Mouse (Mus musculus): ENCODE data around the gene Tph2. TPM values are rescaled to one million over a fixed set of nuclear protein-coding genes. Genes with fewer than 3 reads are reported as not detected.

Gene Tph2
- polyA plus RNA-seq, 1 experiment, result not detected

DNA sequence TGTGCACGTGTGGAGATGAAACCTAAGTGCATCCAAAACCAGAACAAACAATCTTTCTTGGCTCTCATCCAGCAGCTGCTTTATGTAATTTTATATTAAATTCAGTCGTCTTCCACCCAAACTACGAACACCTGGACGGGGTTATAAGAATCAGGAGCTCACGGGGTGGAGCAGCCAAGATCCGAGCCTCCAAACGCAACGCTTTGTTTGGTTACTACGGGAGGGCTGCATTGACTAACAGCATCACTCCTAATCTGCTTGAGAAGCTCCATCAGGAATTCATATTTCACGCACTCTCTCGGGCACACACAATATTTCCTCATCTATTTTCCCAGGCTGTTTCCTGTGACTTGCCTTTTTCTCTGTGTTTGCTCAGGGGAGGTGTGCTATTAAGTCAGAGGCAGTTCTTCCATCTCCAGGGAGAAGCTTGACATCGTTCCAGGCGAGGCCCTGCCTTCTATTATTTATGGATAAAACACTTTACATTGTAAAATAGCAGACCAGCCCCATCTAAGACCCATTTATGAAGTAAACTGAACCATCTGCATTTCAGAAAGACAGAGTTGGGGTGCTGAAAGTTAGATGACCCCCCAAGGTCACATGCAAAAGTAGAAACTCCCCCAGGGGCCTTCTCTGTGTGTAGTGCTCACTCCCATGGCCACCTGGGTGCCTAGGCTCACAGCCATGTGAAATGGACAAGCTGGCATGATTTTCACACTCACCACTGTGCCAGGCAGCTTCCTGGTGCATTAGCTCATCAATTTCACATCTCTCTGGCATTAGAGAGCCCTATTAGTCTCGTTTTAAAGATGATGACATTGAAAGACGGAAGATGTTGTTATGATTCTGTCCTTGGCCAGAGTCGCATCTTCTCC lies 76.9 kb downstream of the Tph2 start:
- Histone ChIP-seq H3K4me3 (replicated peaks) (no peak overlapping the region), H3K9me3 (ENCODE audit: control insufficient read depth, low read length) (peaks cover 13% of the 10 kb centered on the region), H3K4me1 (ENCODE audit: control insufficient read depth) (no peaks in the 10 kb centered on the region), H3K27me3 (ENCODE audit: control insufficient read depth) (no peaks in the 10 kb centered on the region), H3K36me3 (ENCODE audit: control insufficient read depth) (no peaks in the 10 kb centered on the region)
- TF ChIP-seq GATA1 (IDR thresholded peaks at IDR 0.05; ENCODE audit: low read length), result no peak
- TF ChIP-seq TAL1 (IDR thresholded peaks at IDR 0.05; ENCODE audit: low read length), result no peak

GRCm38 (mm10) chr10:115104175-115104574 lies 80.6 kb downstream of the Tph2 start:
- H3K27me3 ChIP-seq (ENCODE audit: control insufficient read depth), result no peaks in the 10 kb centered on the region
- no peak for TF ChIP-seq TAL1 (IDR thresholded peaks at IDR 0.05; ENCODE audit: low read length)
- TF ChIP-seq GATA1 (IDR thresholded peaks at IDR 0.05; ENCODE audit: low read length), result no peak

GRCm38 (mm10) chr10:115099890-115100580 lies 84.8 kb downstream of the Tph2 start:
- TF ChIP-seq GATA1 (IDR thresholded peaks at IDR 0.05; ENCODE audit: low read length) (no peak), TAL1 (IDR thresholded peaks at IDR 0.05; ENCODE audit: low read length) (no peak)
- no peaks in the 10 kb centered on the region for H3K4me1 ChIP-seq (ENCODE audit: control insufficient read depth)
- H3K9me3 ChIP-seq (ENCODE audit: control insufficient read depth, low read length), result peaks cover 8% of the 10 kb centered on the region; the same call in 1 of the 2 replicates
- H3K36me3 ChIP-seq (ENCODE audit: control insufficient read depth), result no peaks in the 10 kb centered on the region
- H3K4me3 ChIP-seq (replicated peaks), result no peak overlapping the region
- no peaks in the 10 kb centered on the region for H3K27me3 ChIP-seq (ENCODE audit: control insufficient read depth)

More at GRCm38 (mm10) chr10:115104175-115104574, 80.6 kb downstream of the Tph2 start:
- Histone ChIP-seq H3K4me3 (replicated peaks) (no peak overlapping the region), H3K9me3 (ENCODE audit: control insufficient read depth, low read length) (peaks cover 13% of the 10 kb centered on the region; the same call in 1 of the 2 replicates), H3K4me1 (ENCODE audit: control insufficient read depth) (no peaks in the 10 kb centered on the region), H3K36me3 (ENCODE audit: control insufficient read depth) (no peaks in the 10 kb centered on the region)

GRCm38 (mm10) chr10:115097163-115097562 lies 87.7 kb downstream of the Tph2 start:
- H3K27me3 ChIP-seq (ENCODE audit: control insufficient read depth), result no peaks in the 10 kb centered on the region

GRCm38 (mm10) chr10:115096191-115096590 lies 88.6 kb downstream of the Tph2 start:
- peaks cover 3% of the 10 kb centered on the region; the same call in 1 of the 2 replicates for H3K9me3 ChIP-seq (ENCODE audit: control insufficient read depth, low read length)
- no peak for TF ChIP-seq TAL1 (IDR thresholded peaks at IDR 0.05; ENCODE audit: low read length)
- no peak for TF ChIP-seq GATA1 (IDR thresholded peaks at IDR 0.05; ENCODE audit: low read length)
- no peaks in the 10 kb centered on the region for H3K27me3 ChIP-seq (ENCODE audit: control insufficient read depth)
- no peaks in the 10 kb centered on the region for H3K36me3 ChIP-seq (ENCODE audit: control insufficient read depth)
- H3K4me3 ChIP-seq (replicated peaks), result no peak overlapping the region
- H3K4me1 ChIP-seq (ENCODE audit: control insufficient read depth), result no peaks in the 10 kb centered on the region

More at GRCm38 (mm10) chr10:115097163-115097562, 87.7 kb downstream of the Tph2 start:
- H3K36me3 ChIP-seq (ENCODE audit: control insufficient read depth), result no peaks in the 10 kb centered on the region
- peaks cover 3% of the 10 kb centered on the region; the same call in 1 of the 2 replicates for H3K9me3 ChIP-seq (ENCODE audit: control insufficient read depth, low read length)
- H3K4me1 ChIP-seq (ENCODE audit: control insufficient read depth), result no peaks in the 10 kb centered on the region
- TF ChIP-seq GATA1 (IDR thresholded peaks at IDR 0.05; ENCODE audit: low read length), result no peak
- no peak for TF ChIP-seq TAL1 (IDR thresholded peaks at IDR 0.05; ENCODE audit: low read length)
- no peak overlapping the region for H3K4me3 ChIP-seq (replicated peaks)

GRCm38 (mm10) chr10:115078232-115078631 lies 106.6 kb downstream of the Tph2 start:
- Histone ChIP-seq H3K36me3 (ENCODE audit: control insufficient read depth) (no peaks in the 10 kb centered on the region), H3K27me3 (ENCODE audit: control insufficient read depth) (no peaks in the 10 kb centered on the region), H3K9me3 (ENCODE audit: control insufficient read depth, low read length) (peaks cover 19% of the 10 kb centered on the region), H3K4me3 (replicated peaks) (no peak overlapping the region), H3K4me1 (ENCODE audit: control insufficient read depth) (no peaks in the 10 kb centered on the region)
- TF ChIP-seq GATA1 (IDR thresholded peaks at IDR 0.05; ENCODE audit: low read length) (no peak), TAL1 (IDR thresholded peaks at IDR 0.05; ENCODE audit: low read length) (no peak)

DNA sequence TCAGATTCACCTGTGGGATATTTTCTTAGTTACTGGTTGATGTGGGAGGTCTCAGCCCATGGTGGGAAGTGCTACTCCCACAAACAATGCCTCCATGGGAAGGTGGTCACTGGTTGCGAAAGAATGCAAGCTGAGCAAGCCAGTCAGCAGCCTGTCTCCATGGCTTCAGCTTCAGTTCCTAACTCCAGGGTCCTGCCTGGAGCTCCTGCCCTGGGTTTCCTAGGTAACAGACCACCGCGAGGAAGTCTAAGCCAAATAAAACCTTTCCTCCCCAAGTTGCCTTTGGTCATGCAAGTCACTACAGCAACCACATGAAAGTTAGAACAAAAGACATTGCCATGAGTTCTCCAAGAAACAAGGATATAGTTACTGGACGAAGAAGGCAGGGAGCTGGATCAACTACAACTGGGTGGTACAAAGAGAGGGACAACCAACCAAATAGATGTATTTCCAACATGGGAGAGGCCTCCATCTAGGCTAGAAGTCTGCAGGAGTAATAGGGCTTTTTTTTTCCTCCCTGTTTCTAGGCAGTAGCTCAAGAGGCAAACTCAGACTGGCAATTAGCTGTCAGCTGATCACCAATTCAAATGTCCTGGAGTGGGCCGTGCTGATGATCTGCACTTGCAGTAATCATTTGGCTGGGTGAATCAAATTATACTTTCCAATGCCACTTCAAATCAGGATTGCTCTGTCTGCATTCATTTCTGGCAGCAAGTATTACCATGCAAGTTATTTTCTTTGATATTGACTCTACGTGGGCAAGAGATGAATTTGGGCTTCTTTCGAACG lies 115.5 kb downstream of the Tph2 start:
- no peaks in the 10 kb centered on the region for H3K36me3 ChIP-seq (ENCODE audit: control insufficient read depth)
- H3K4me3 ChIP-seq (replicated peaks), result no peak overlapping the region
- no peaks in the 10 kb centered on the region for H3K27me3 ChIP-seq (ENCODE audit: control insufficient read depth)
- no peaks in the 10 kb centered on the region for H3K4me1 ChIP-seq (ENCODE audit: control insufficient read depth)
- peaks cover 30% of the 10 kb centered on the region for H3K9me3 ChIP-seq (ENCODE audit: control insufficient read depth, low read length)
- TF ChIP-seq TAL1 (IDR thresholded peaks at IDR 0.05; ENCODE audit: low read length) (no peak), GATA1 (IDR thresholded peaks at IDR 0.05; ENCODE audit: low read length) (no peak)

- H3K27me3 ChIP-seq (ENCODE audit: control insufficient read depth), result no peaks in the 10 kb centered on the region
- H3K4me3 ChIP-seq (replicated peaks), result no peak overlapping the region
- no peaks in the 10 kb centered on the region for H3K4me1 ChIP-seq (ENCODE audit: control insufficient read depth)
- TF ChIP-seq TAL1 (IDR thresholded peaks at IDR 0.05; ENCODE audit: low read length) (no peak), GATA1 (IDR thresholded peaks at IDR 0.05; ENCODE audit: low read length) (no peak)
- H3K9me3 ChIP-seq (ENCODE audit: control insufficient read depth, low read length), result peaks cover 20% of the 10 kb centered on the region
- H3K36me3 ChIP-seq (ENCODE audit: control insufficient read depth), result no peaks in the 10 kb centered on the region
Observed at GRCm38 (mm10) chr10:115063936-115064335, 120.9 kb downstream of the Tph2 start.
